Mouse (Mus musculus) embryonic fibroblast, embryonic 13.5 days (primary cell): ENCODE results near the gene Phxr2.

Experiments
- CTCF ChIP-seq: IDR thresholded peaks from 2 replicates; pipeline ENCODE4 v1.5.1; 2011; ENCODE audit warnings: mild to moderate bottlenecking, control low read depth, low read length, moderate library complexity, borderline replicate concordance; ENCODE audit not compliant: insufficient read depth
- POLR2A ChIP-seq: IDR thresholded peaks from 2 replicates; pipeline ENCODE4 v1.6.1; 2011; ENCODE audit warnings: low read depth, mild to moderate bottlenecking, control low read depth, low read length, moderate library complexity

GRCm38 (mm10) chr10:99131298-99131697 lies 5.2 kb upstream of the Phxr2 start:
- TF ChIP-seq POLR2A = no peak
- TF ChIP-seq CTCF = no peak
